Mouse (Mus musculus) myocyte (in vitro differentiated cells): ENCODE data around the gene Srrm4. TPM values are rescaled to one million over a fixed set of nuclear protein-coding genes. Genes with fewer than 3 reads are reported as not detected.

Experiments
- H3K27me3 ChIP-seq: one replicate; pipeline ENCODE4 v1.6.1; 2011; ENCODE audit not compliant: control insufficient read depth, insufficient read depth, insufficient read length
- H3K36me3 ChIP-seq: one replicate; pipeline ENCODE4 v1.6.1; 2011; ENCODE audit not compliant: control insufficient read depth, insufficient read depth
- H3K4me2 ChIP-seq: one replicate; pipeline ENCODE4 v1.6.1; 2011; ENCODE audit warnings: low read depth, control low read depth
- H3K4me3 ChIP-seq: one replicate; pipeline ENCODE4 v1.5.1; 2011; ENCODE audit warnings: mild to moderate bottlenecking, control low read depth, moderate library complexity
- H3K79me2 ChIP-seq: one replicate; pipeline ENCODE4 v1.6.1; 2011; ENCODE audit not compliant: control insufficient read depth, insufficient read depth
- H3ac ChIP-seq: one replicate; pipeline ENCODE4 v1.6.1; 2011; ENCODE audit not compliant: control insufficient read depth, insufficient read length
- CEBPB ChIP-seq: IDR thresholded peaks from 2 replicates; pipeline ENCODE4 v1.6.1; 2011; ENCODE audit warnings: mild to moderate bottlenecking, moderate library complexity; ENCODE audit not compliant: poor library complexity, insufficient read depth, severe bottlenecking
- E2F4 ChIP-seq: IDR thresholded peaks from one replicate; pipeline ENCODE4 v1.6.1; 2011; ENCODE audit warnings: mild to moderate bottlenecking, control low read depth, moderate library complexity; ENCODE audit not compliant: insufficient read depth
- MAX ChIP-seq: IDR thresholded peaks from one replicate; pipeline ENCODE4 v1.6.1; 2011; ENCODE audit warnings: low read depth, mild to moderate bottlenecking, control low read depth
- MYOD1 ChIP-seq, 3 experiments: IDR thresholded peaks; one replicate each; pipeline ENCODE4 v1.6.1; 2011; ENCODE audit warnings: control low read depth in 2 of 3, low read depth in 2 of 3, mild to moderate bottlenecking in 2 of 3, moderate library complexity in 1 of 3; ENCODE audit not compliant: insufficient read length in 2 of 3, control insufficient read depth in 1 of 3
- MYOG ChIP-seq, 3 experiments: IDR thresholded peaks; one replicate each; pipeline ENCODE4 v1.6.1; 2011; ENCODE audit warnings: control low read depth in 2 of 3, low read depth in 2 of 3, mild to moderate bottlenecking in 2 of 3; ENCODE audit not compliant: insufficient read length in 2 of 3, control insufficient read depth in 1 of 3, insufficient read depth in 1 of 3
- POLR2A ChIP-seq: IDR thresholded peaks from one replicate; pipeline ENCODE4 v1.6.1; 2011; ENCODE audit warnings: low read depth, mild to moderate bottlenecking, control low read depth, moderate library complexity; ENCODE audit not compliant: insufficient read length
- POLR2AphosphoS2 ChIP-seq: IDR thresholded peaks from one replicate; pipeline ENCODE4 v1.6.1; 2011; ENCODE audit warnings: low read depth, control low read depth; ENCODE audit not compliant: insufficient read length
- REST ChIP-seq: IDR thresholded peaks from one replicate; pipeline ENCODE4 v1.6.1; 2011; ENCODE audit warnings: mild to moderate bottlenecking, control low read depth, moderate library complexity; ENCODE audit not compliant: insufficient read depth, insufficient read length
- SRF ChIP-seq: IDR thresholded peaks from one replicate; pipeline ENCODE4 v1.6.1; 2011; ENCODE audit warnings: low read depth; ENCODE audit not compliant: control insufficient read depth, insufficient read length
- TCF12 ChIP-seq: IDR thresholded peaks from one replicate; pipeline ENCODE4 v1.6.1; 2011; ENCODE audit warnings: mild to moderate bottlenecking, control low read depth; ENCODE audit not compliant: poor library complexity, insufficient read depth, severe bottlenecking
- TCF3 ChIP-seq: IDR thresholded peaks from one replicate; pipeline ENCODE4 v1.6.1; 2011; ENCODE audit warnings: low read depth, control low read depth; ENCODE audit not compliant: insufficient read length
- USF1 ChIP-seq: IDR thresholded peaks from one replicate; pipeline ENCODE4 v1.6.1; 2011; ENCODE audit warnings: low read depth, mild to moderate bottlenecking, control low read depth, moderate library complexity
- polyA plus RNA-seq: library from polyadenylated mRNA; unstranded; fragments of >200 nt; fragmentation: generic; extraction: Trizol; gene quantifications from one replicate; pipeline ENCODE4 v1.2.1, GENCODE M21; 2012; ENCODE audit warnings: missing spikeins

Gene Srrm4
- polyA plus RNA-seq, 1 experiment: 0.12 TPM

- TF ChIP-seq MYOD1 (IDR thresholded peaks at IDR 0.05; ENCODE audit: control insufficient read depth in 1 of 3, insufficient read length in 2 of 3, low read depth in 2 of 3) (no peak), REST (no peak), SRF (no peak), CEBPB (no peak), POLR2AphosphoS2 (no peak), POLR2A (no peak), TCF12 (no peak), MAX (no peak), USF1 (no peak), MYOG (IDR thresholded peaks at IDR 0.05; ENCODE audit: control insufficient read depth in 1 of 3, insufficient read depth in 1 of 3, insufficient read length in 2 of 3, low read depth in 2 of 3) (no peak), E2F4 (no peak), TCF3 (no peak)
- Histone ChIP-seq H3K27me3 (no peaks in the 10 kb centered on the region), H3K79me2 (no peaks in the 10 kb centered on the region), H3K4me3 (no peak overlapping the region), H3K36me3 (no peaks in the 10 kb centered on the region), H3K4me2 (no peak overlapping the region), H3ac (no peak overlapping the region)
These were observed 35.0 kb downstream of the Srrm4 start for GRCm38 (mm10) chr5:116556614-116557013.

GRCm38 (mm10) chr5:116553868-116554267 lies 37.7 kb downstream of the Srrm4 start:
- no peaks in the 10 kb centered on the region for H3K36me3 ChIP-seq
- no peaks in the 10 kb centered on the region for H3K79me2 ChIP-seq
- no peak overlapping the region for H3K4me2 ChIP-seq

GRCm38 (mm10) chr5:116553106-116553505 lies 38.5 kb downstream of the Srrm4 start:
- Histone ChIP-seq H3K4me2 (no peak overlapping the region), H3K27me3 (no peaks in the 10 kb centered on the region), H3K36me3 (no peaks in the 10 kb centered on the region), H3K79me2 (no peaks in the 10 kb centered on the region), H3ac (no peak overlapping the region), H3K4me3 (no peak overlapping the region)
- TF ChIP-seq POLR2AphosphoS2: no peak
- no peak for TF ChIP-seq MYOD1 (IDR thresholded peaks at IDR 0.05; ENCODE audit: control insufficient read depth in 1 of 3, insufficient read length in 2 of 3, low read depth in 2 of 3)
- TF ChIP-seq MYOG (IDR thresholded peaks at IDR 0.05; ENCODE audit: control insufficient read depth in 1 of 3, insufficient read depth in 1 of 3, insufficient read length in 2 of 3, low read depth in 2 of 3): no peak
- TF ChIP-seq TCF12: no peak
- no peak for TF ChIP-seq E2F4
- TF ChIP-seq SRF: no peak
- no peak for TF ChIP-seq USF1
- TF ChIP-seq REST: no peak
- no peak for TF ChIP-seq POLR2A
- TF ChIP-seq CEBPB: no peak
- no peak for TF ChIP-seq MAX
- TF ChIP-seq TCF3: no peak

More at GRCm38 (mm10) chr5:116553868-116554267, 37.7 kb downstream of the Srrm4 start:
- Histone ChIP-seq H3K4me3 (no peak overlapping the region), H3K27me3 (no peaks in the 10 kb centered on the region), H3ac (no peak overlapping the region)
- no peak for TF ChIP-seq MAX
- peak; percentile 12 for TF ChIP-seq REST
- no peak for TF ChIP-seq USF1
- no peak for TF ChIP-seq CEBPB

- no peaks in the 10 kb centered on the region for H3K27me3 ChIP-seq
- H3K4me3 ChIP-seq: no peak overlapping the region
- no peaks in the 10 kb centered on the region for H3K36me3 ChIP-seq
- no peak overlapping the region for H3ac ChIP-seq
- TF ChIP-seq REST (no peak), SRF (no peak), E2F4 (no peak), MYOD1 (IDR thresholded peaks at IDR 0.05; ENCODE audit: control insufficient read depth in 1 of 3, insufficient read length in 2 of 3, low read depth in 2 of 3) (no peak), TCF12 (no peak), CEBPB (no peak)
- H3K79me2 ChIP-seq: no peaks in the 10 kb centered on the region
- no peak overlapping the region for H3K4me2 ChIP-seq
These were observed 39.0 kb downstream of the Srrm4 start for GRCm38 (mm10) chr5:116552584-116552983.

GRCm38 (mm10) chr5:116545746-116546145 lies 45.9 kb downstream of the Srrm4 start:
- no peak overlapping the region for H3K4me2 ChIP-seq
- H3K4me3 ChIP-seq: no peak overlapping the region
- no peaks in the 10 kb centered on the region for H3K36me3 ChIP-seq
- no peak for TF ChIP-seq POLR2AphosphoS2
- peak; percentile 14 for TF ChIP-seq REST
- no peaks in the 10 kb centered on the region for H3K27me3 ChIP-seq
- H3ac ChIP-seq: no peak overlapping the region
- H3K79me2 ChIP-seq: no peaks in the 10 kb centered on the region
